Mouse (Mus musculus) frontal cortex, postnatal 36 days (tissue): ENCODE data around the gene Kcnq5.
A peak's percentile ranks its signal among the peaks of the same experiment; 100 is the strongest.
"Not testable (repeated sequence)": the region's sequence is repeated elsewhere in the genome, so short reads cannot be mapped to it uniquely, and the experiment has no call there.

Experiments used
- DNase-seq, 2 experiments: peaks; one replicate each; pipeline ENCODE4 v3.0.0; 2022; ENCODE audit warnings: low spot score in 2 of 2

The Kcnq5 gene

DNA sequence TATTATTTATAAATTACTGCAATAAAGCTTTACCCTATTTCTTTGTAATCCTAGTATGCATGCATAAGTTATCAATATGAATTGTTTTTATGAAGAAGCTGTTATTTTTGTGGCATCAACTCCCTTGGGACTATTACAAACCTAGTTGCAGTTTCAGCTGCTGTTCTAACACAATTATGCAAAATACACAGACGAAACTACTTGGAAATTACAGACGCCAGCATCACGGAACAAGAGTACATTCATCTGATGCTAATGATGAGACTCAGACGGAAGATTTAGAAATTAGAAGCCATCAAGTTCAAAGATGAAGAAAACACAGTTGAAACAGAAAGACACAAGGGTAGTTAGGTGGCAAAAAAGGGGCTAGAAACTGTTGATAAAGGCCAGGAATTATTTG, 310.9 kb downstream of the Kcnq5 start:
- DNase-seq, result no peak

DNA sequence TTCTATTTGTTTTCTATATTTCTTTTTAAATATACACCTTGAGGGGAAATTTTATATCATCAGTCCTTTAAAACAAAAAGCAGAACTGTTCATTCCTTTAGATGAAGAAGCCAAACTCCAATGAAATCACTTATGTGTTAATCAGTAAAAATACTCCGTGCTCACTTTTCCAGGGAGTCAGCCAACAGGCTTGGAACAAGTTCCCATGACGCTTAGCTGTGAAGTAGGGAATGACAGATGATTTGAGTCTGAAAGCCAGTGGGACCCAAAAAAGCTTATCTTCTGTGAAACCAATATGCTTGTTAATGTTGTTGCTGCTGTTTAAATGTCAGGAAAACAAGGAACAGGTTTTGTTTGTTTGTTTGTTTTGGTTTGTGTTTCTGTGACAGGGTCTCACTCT, 326.3 kb downstream of the Kcnq5 start:
- DNase-seq, result no peak

DNA sequence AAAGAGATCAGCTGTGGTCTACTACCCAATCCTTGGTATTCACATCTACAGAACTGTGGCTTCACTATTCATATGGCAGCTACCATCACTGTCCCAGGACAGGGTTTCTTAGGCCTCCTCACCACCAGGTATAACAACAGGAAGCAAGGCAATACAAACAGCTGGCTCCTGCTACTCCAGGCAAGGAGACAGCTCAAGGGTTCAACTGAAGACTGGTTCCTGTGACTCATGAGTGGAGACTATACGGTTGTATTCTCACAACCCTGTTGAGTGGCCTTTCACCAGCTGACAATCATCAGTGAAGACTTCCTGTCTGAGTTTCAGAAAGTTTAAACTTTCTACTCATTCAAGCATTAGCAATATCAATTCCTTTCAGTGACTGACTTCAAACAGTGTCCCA, 327.7 kb downstream of the Kcnq5 start:
- DNase-seq, result no peak

- no peak for DNase-seq
These were observed 339.3 kb downstream of the Kcnq5 start for GRCm38 (mm10) chr1:21622455-21622854.

GRCm38 (mm10) chr1:21622039-21622438, 339.7 kb downstream of the Kcnq5 start:
- DNase-seq, result no peak

- no peak for DNase-seq
These were observed 343.0 kb downstream of the Kcnq5 start for GRCm38 (mm10) chr1:21618712-21619111.

DNA sequence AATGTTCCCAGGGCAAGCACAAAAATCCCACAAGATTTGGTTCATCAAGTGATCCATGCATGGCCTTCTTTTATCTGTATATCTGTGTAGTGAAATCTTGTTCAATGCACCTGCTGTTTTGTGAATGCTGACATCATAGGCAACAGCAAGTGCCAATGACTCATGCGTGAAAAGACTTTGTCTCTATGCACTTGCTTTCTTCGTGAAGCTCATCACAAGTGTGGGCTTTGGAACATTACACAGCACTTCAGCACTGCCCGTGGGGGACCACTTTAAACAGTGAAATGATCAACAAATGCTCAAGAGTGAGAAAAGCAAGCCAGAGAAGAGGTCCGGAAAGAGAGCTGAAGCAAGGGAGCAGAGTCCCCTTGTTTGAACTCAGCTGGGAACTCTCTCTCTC, 345.1 kb downstream of the Kcnq5 start:
- peak; percentile 24 for DNase-seq

DNA sequence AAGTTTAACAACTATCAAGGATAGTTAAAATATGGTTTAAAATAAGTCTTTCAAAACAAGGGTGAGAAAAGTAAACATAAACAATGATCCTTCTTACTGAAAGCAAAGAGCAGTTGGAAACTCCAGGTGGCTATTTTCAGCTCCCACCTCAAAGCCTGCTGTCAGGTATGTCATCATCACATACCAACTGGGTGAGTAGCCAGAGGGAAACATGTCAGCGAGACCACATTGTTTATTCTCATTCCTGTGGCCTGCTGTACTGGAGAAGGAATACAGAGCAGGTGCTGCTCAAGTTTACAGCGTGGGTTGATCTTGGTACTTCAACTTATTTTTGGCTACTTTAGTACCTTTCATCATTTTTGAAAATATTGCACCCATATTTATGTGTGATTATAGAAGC, 347.8 kb downstream of the Kcnq5 start:
- DNase-seq, result no peak

DNA sequence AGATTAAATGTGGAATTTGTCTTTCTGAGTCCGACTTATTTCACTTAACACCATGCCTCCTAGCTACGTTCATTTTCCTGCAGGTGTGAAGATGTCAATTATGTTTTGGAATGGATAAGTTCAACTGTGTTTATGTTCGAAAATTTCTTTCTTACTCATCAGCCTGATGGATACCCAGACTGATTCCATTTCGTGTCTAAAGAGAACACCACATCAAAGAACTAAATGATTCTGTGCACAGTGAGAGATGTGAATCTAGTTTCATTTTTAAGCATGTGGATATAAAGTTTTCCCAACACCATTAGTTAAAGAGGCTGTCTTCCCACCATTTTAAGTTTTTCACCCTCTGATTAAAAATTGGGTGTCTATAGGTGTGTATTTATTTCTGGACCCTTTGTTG, 357.7 kb downstream of the Kcnq5 start:
- no peak for DNase-seq

DNA sequence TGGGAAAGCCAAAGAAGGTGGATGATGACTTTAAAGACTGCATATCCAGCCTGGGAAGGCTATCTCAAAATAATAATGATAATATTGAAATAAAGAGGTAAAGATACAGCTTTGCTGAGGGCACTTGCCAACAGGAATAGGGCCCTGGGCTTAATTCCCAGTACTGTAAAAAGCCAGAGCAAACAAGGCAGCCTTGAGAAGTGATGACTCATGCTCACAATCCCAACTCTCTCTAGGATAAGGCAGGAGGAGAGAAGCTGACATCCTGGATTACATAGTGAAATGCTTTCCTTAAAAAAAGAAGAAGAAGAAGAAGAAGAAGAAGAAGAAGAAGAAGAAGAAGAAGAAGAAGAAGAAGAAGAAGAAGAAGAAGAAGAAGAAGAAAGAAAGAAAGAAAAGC, 359.2 kb downstream of the Kcnq5 start:
- DNase-seq, result no peak

- DNase-seq, result no peak
These were observed 361.1 kb downstream of the Kcnq5 start for GRCm38 (mm10) chr1:21600606-21601005.

GRCm38 (mm10) chr1:21593872-21594271, 367.9 kb downstream of the Kcnq5 start:
- no peak for DNase-seq

- not testable (repeated sequence) for DNase-seq
These were observed 394.3 kb downstream of the Kcnq5 start for GRCm38 (mm10) chr1:21567397-21567796.

DNA sequence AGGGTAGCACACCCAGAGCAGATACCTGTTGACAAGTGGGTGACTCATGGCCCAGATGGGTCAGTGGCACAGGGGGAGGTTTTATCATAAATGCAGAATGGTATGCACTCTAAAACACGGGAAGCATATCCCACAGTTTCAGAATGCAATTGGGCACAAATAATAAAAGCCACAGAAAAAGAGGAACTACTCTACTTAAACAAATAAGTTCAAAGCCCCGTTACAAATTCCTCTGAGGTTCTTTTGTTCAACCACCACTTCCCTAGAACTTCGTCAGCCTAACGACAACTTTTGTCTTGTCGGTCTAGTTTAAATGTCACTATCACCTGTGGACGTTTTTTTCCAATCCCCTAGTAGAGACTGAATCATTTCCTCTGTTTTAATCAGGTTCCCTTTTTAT, 407.1 kb downstream of the Kcnq5 start:
- DNase-seq, result no peak

GRCm38 (mm10) chr1:21552715-21553114, 409.0 kb downstream of the Kcnq5 start:
- DNase-seq, result no peak

- no peak for DNase-seq
These were observed 417.8 kb downstream of the Kcnq5 start for GRCm38 (mm10) chr1:21543909-21544308.

- DNase-seq, result peak; percentile 20 to 49
These were observed 422.3 kb downstream of the Kcnq5 start for GRCm38 (mm10) chr1:21539486-21539885.

DNA sequence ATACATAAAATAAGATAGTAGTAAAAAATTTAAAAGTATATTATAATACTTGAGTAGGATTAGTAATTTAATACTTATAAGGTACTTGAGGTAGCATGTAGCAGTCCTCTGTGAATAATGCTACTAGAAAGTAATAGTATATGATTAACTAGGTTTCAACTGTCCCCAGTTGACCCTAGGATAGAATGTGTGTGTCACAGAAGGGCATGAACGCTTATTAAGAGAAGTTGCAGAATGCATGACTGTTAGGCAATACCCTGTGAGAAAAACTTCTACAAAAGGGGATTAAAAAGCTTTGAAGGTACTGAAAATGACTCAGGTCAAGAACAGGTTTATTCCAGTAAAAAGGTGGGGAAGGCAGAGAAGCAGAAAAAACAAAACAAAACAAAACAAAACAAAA, 430.9 kb downstream of the Kcnq5 start:
- no peak for DNase-seq

GRCm38 (mm10) chr1:21521995-21522394, 439.7 kb downstream of the Kcnq5 start:
- no peak for DNase-seq

GRCm38 (mm10) chr1:21521475-21521874, 440.3 kb downstream of the Kcnq5 start:
- DNase-seq, result no peak

DNA sequence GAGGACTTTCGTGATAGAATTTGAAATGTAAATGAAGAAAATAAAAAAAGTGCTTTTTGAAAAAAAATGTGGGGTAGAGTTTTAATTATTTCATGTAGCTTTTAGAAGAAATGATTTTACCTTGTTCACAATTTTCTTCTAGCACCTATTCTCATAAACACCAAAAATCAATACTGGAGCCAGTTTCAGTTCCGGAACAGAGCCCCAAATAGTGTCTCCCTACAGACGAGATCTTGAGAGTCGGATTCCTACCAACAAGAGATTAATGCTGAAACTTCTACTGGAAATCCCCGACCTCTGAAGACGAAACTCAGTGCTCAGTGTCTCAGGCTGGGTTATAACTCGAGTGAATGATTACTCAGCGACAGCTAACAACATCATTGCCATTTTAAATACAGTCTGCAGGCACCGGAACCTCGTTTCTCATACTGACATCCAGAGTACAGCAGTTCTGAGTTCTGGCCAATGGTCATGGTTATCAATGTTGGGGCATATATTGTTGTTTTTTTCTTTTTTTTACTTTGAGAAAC, 441.6 kb downstream of the Kcnq5 start:
- no peak for DNase-seq

- no peak for DNase-seq
These were observed 455.1 kb downstream of the Kcnq5 start for GRCm38 (mm10) chr1:21506665-21507064.

DNA sequence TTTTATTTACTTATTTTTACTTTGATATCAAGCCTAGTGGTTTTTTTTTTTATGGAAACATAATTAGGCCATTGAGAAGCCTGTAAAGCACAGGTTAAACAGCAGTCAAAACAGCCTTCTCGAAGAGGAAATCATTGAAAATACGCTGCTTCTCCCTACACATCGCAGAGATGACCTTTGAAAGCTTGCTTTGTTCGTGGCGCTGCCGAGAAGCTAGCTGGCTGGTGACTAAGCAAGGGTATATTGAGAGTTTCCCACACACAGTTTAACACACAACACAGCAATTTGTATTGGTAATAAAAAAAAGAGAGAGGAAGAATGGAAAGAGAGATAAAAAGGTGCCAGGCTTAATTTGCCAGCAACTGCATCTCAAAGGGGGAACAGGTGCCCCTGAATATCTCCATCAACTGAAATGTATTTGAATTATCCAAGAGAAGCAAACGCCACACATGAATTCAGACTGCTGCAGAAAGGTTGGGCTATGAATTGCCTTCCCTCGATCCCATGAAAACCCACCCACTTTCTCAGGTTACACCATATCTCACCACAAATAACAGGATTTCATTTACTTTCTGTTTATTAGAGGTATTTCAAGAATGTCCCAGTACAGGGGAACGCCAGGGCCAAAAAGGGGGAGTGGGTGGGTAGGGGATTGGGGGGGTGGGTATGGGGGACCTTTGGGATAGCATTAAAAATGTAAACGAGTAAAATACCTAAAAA, 461.8 kb downstream of the Kcnq5 start:
- DNase-seq, result no peak

- no peak for DNase-seq
These were observed 465.4 kb downstream of the Kcnq5 start for GRCm38 (mm10) chr1:21496307-21496706.
